Mouse (Mus musculus): ENCODE measurements around the gene Emp3. TPM values are rescaled to one million over a fixed set of nuclear protein-coding genes. Genes with fewer than 3 reads are reported as not detected.
"Not testable (repeated sequence)": the region's sequence is repeated elsewhere in the genome, so short reads cannot be mapped to it uniquely, and the experiment has no call there.

Gene Emp3
- polyA plus RNA-seq, 1 experiment = 176 TPM

DNA sequence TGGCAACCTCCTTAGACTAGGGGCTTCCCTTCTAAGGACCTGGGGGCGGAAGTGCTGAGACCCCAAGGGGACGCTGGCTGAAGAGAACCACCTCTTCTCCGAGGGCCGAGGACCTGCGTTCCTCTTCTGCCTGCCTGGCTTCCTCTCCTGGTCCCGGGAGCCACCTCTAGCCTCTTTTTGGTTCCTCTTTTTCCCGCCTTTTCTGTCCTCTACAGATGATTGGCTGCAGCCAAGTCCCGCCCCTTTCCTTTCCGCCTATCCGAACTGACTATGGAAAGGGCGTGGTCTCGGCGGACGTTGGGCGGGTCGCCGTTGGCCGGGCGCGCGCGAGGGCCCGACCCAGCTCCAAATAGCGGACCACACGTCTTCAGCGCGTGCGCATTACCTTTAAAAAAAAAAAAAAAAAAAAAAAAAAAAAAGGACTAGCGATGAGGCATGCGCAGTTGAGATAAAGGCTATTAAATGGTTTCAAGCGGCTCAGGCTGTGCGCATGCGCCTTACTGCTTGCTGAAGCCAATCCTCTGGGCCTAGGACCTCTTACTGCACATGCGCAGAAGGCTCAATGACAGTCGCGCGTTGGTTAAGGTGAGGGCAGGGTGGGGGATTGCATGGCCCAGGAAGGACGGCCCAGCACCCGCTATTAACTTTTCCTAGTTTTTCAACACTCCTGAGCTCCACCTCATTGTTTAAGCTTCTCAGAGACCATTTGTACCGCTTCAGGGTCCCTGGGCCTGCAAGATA is 24.5 kb downstream of the Emp3 start, which contains the start of the genes Syngr4 and Tmem143:
Gene Syngr4 (minus strand): TSS at position 198 of the 741 bp plus-strand sequence.
Gene Tmem143 (plus strand): TSS at position 425 of the 741 bp plus-strand sequence.
- Histone ChIP-seq H3K36me3 (replicated peaks; ENCODE audit: low read length) (peaks cover 14% of the 10 kb centered on the region), H3K27me3 (replicated peaks) (peaks cover 8% of the 10 kb centered on the region), H3K9me3 (0 out of 2 replicates have a peak, but pooled peaks cover 3% of the 10 kb centered on the region), H3K4me1 (peaks cover 45% of the 10 kb centered on the region), H3K4me3 (replicated peaks) (peak within 1 kb of the TSS; percentile 94)
- TF ChIP-seq FLI1 (IDR thresholded peaks at IDR 0.05; ENCODE audit: low read length) = peak; percentile 75; the same call in 1 of the 2 replicates
- TF ChIP-seq GATA1 (IDR thresholded peaks at IDR 0.05; ENCODE audit: borderline replicate concordance, low read length) = no peak

DNA sequence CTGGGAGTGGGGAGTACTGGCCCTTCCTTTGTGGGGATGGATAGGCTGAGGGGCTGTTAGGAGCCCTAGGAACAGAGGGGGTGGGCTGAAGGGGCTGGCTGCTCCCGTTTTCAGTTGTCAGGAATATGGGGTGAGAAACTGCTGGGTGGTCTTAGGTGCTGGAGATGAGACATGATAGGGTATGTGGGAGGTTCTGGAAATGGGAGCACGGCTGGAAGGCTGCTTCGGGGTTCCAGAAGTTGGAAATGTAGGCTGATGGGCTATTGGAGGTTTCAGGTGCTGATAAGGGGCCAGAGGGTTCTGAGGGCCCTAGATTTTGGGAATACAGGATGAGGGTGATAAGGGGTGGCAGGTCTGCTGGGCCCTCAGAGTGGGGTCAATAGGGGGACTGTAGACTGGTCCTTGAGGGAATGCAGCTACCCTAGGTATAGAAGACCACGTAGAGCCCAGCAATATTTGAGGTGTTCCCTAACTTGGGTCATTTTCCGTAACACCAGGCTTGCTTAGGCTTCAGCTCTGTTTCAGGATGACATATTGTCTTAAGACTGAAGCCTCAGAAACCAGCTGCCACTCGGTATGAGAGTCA is 25.2 kb downstream of the Emp3 start:
- peak overlapping the region; percentile 94 for H3K4me3 ChIP-seq (replicated peaks)
- TF ChIP-seq GATA1 (IDR thresholded peaks at IDR 0.05; ENCODE audit: borderline replicate concordance, low read length) (no peak), FLI1 (IDR thresholded peaks at IDR 0.05; ENCODE audit: low read length) (no peak)
- H3K9me3 ChIP-seq = 0 out of 2 replicates have a peak, but pooled peaks cover 3% of the 10 kb centered on the region

DNA sequence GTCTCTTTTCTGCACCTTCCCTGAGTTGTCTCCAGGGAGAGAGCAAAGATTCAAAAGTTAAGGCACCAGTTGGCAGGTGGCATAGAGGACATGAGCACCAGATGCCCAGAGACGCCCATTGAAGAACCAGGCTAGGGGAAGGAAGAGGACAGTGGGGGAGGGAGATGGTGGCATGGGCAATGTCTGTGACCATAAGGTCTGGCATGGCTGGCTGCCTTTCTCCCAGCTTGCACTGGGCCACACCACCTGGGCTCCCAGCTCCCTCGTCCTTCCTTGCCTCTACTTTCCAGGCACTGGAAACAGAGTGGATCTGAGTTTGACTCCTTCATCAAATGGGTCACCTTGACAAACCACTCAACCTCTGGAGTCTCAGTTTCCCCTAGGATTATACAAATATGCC is 28.6 kb downstream of the Emp3 start:
- H3K4me1 ChIP-seq = peaks cover 45% of the 10 kb centered on the region
- H3K36me3 ChIP-seq (replicated peaks; ENCODE audit: low read length) = no peaks in the 10 kb centered on the region
- 0 out of 2 replicates have a peak, but pooled peaks cover 3% of the 10 kb centered on the region for H3K9me3 ChIP-seq
- H3K27me3 ChIP-seq (replicated peaks) = peaks cover 8% of the 10 kb centered on the region
- no peak overlapping the region for H3K4me3 ChIP-seq (replicated peaks)
- TF ChIP-seq GATA1 (IDR thresholded peaks at IDR 0.05; ENCODE audit: borderline replicate concordance, low read length) = no peak

More for the DNA sequence above, 25.2 kb downstream of the Emp3 start:
- peaks cover 41% of the 10 kb centered on the region for H3K4me1 ChIP-seq
- H3K36me3 ChIP-seq (replicated peaks; ENCODE audit: low read length) = peaks cover 14% of the 10 kb centered on the region
- peaks cover 8% of the 10 kb centered on the region for H3K27me3 ChIP-seq (replicated peaks)

DNA sequence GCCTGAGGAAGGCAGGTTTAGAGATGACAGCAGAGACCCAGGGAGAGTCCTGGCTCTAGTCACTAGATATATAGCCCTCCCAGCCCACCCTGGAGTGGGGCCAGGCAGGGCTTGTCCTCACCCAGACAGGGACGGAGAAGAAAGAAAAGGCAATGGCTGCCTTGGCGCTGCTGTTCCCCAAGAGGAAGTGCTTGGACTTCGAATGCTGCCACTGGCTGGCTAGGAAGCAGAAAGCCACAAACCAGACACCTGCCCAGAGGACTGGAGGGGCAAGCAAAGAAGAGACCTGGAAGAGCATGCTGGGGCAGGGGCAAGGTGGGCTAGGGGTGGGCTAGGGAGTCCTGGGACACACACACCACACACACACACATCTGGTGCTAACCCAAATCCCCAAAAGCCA is 34.0 kb downstream of the Emp3 start:
- Histone ChIP-seq H3K4me1 (peaks cover 27% of the 10 kb centered on the region), H3K36me3 (replicated peaks; ENCODE audit: low read length) (peaks cover 43% of the 10 kb centered on the region), H3K9me3 (no peaks in the 10 kb centered on the region), H3K27me3 (replicated peaks) (no peaks in the 10 kb centered on the region), H3K4me3 (replicated peaks) (no peak overlapping the region)
- TF ChIP-seq GATA1 (IDR thresholded peaks at IDR 0.05; ENCODE audit: borderline replicate concordance, low read length) (no peak), FLI1 (IDR thresholded peaks at IDR 0.05; ENCODE audit: low read length) (no peak)

DNA sequence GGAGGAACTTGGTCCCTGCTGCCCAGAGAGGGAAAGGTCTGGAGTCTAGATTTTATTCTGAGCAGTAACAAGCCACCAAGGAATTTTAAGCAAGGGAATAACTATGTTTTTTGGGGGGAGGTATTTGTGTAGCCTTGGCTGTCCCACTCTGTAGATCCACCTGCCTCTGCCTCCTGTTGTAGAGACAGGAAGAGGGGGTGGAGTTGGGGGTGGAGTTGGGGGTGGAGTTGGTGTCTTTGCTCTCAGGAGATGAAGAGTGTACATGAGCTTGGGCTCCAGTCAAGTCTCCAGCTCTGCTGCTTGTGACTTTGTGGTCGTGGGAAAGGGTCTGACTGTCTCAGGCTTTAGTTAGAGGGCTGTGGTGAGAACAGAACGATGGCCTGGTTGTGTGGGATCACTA is 40.2 kb downstream of the Emp3 start:
- no peak for TF ChIP-seq FLI1 (IDR thresholded peaks at IDR 0.05; ENCODE audit: low read length)
- no peak for TF ChIP-seq GATA1 (IDR thresholded peaks at IDR 0.05; ENCODE audit: borderline replicate concordance, low read length)
- Histone ChIP-seq H3K36me3 (replicated peaks; ENCODE audit: low read length) (peaks cover 97% of the 10 kb centered on the region), H3K27me3 (replicated peaks) (no peaks in the 10 kb centered on the region), H3K9me3 (0 out of 2 replicates have a peak, but pooled peaks cover 3% of the 10 kb centered on the region), H3K4me1 (peaks cover 11% of the 10 kb centered on the region; the same call in 1 of the 2 replicates), H3K4me3 (replicated peaks) (no peak overlapping the region)

DNA sequence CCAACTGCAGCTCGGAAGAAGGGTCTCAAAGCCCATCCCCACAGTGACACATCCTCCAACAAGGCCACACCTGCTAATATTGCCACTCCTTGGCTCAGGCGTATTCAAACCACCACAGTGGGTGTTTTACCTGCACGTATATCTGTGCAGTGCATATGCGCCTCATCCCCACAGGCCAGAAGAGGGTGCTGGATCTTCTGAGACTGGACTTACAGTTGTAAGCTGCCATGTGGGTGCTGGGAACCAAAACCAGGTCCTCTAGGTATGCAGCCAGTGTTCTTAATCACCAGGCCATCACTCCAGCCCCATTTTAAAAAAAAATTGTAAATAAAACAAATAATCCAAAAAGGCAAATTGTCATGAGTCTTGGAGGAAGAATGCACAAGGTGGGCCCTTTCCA is 40.7 kb downstream of the Emp3 start:
- 0 out of 2 replicates have a peak, but pooled peaks cover 3% of the 10 kb centered on the region for H3K9me3 ChIP-seq
- H3K36me3 ChIP-seq (replicated peaks; ENCODE audit: low read length) = peaks cover 97% of the 10 kb centered on the region
- no peaks in the 10 kb centered on the region for H3K27me3 ChIP-seq (replicated peaks)
- H3K4me1 ChIP-seq = peaks cover 14% of the 10 kb centered on the region
- no peak overlapping the region for H3K4me3 ChIP-seq (replicated peaks)
- TF ChIP-seq GATA1 (IDR thresholded peaks at IDR 0.05; ENCODE audit: borderline replicate concordance, low read length) (no peak), FLI1 (IDR thresholded peaks at IDR 0.05; ENCODE audit: low read length) (no peak)

DNA sequence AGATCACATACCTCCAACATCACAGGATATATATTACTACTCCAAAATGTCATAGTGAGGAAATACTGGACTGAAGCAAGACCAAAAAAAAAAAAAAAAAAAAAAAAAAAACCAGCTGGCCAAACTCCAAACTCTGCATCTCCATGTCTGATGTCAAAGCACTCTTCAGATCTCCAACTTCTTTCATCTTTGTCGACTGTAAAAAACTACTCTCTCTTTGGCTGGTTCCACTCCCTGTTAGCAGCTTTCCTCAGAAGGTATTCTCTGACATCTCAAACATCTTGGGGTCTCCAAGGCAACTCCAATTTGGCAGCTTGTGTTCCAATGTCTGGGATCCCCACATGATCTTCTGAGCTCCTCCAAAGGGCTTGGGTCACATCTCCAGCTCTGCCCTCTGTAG is 42.9 kb downstream of the Emp3 start, which contains the start of gene Grin2d:
Gene Grin2d (minus strand): TSS at position 101 of the 400 bp plus-strand sequence.
- not testable (repeated sequence) for H3K9me3 ChIP-seq; H3K4me3 ChIP-seq (replicated peaks); H3K27me3 ChIP-seq (replicated peaks)
- Histone ChIP-seq H3K4me1 (peaks cover 33% of the 10 kb centered on the region), H3K36me3 (replicated peaks; ENCODE audit: low read length) (peaks cover 94% of the 10 kb centered on the region)

DNA sequence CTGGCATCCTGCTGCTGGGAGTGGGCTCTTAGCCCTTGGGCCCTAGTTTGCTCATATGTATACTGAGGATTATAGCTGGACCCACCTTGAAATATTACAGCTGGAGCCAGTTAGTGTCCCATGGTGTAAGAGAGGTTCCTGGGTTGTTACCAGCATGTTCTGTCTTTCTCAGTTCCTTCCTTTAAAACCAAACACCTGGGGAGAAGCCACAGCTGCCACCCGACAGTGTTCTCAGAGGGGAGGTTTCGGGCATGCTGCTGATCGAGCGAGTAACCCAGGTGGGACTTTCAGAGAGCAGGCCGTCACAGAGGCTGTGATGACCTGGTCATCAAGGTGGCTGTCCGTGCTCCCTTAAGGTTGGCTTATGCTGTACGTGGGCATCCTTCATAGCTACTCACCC is 44.3 kb downstream of the Emp3 start:
- Histone ChIP-seq H3K27me3 (replicated peaks) (peaks cover 2% of the 10 kb centered on the region), H3K4me1 (peaks cover 33% of the 10 kb centered on the region), H3K36me3 (replicated peaks; ENCODE audit: low read length) (peaks cover 81% of the 10 kb centered on the region), H3K4me3 (replicated peaks) (no peak overlapping the region), H3K9me3 (0 out of 2 replicates have a peak, but pooled peaks cover 3% of the 10 kb centered on the region)
- no peak for TF ChIP-seq FLI1 (IDR thresholded peaks at IDR 0.05; ENCODE audit: low read length)
- no peak for TF ChIP-seq GATA1 (IDR thresholded peaks at IDR 0.05; ENCODE audit: borderline replicate concordance, low read length)

DNA sequence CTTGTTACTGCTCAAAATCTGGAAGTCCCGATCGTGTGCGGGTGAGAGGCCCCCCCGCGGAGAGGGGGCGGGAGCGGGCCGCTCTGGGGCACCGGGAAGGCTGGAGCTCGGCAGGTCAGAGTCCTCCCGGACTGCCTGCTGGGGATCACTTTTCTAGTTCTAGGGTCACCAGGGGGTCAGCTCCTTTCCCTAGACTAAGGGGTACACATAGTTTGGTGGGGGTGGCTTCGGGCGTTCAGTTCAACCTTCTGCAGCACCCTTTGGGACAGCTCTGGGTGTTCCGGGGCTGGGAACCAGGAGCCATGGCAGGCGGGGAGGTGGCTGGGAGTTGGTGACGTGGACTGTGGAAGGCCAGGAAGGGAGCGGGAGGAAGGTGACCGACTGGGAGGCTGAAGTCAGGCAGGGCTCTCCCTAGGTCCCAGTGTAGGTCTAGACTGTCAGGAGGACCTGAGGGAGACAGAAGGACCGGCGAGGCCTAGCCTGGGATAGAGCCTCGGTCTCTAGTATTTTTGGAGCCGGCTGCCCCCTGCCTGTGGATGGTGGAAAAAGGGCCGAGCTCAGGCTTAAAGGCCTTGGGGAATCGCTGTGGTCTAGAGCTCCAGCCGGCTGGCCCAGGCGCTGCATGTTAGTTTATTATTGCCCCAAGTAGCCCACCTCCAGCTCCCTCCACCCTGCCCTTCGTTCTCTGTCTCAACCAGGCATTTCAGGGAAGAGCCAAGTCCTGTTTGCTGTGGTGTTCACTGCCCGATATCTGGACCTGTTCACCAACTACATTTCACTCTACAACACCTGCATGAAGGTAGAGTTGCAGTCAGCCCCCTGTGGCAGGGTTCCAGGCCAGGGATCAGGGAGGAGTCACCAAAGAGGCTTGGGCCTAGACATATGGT is 47.9 kb downstream of the Emp3 start:
- peaks cover 38% of the 10 kb centered on the region for H3K27me3 ChIP-seq (replicated peaks)

More for the DNA sequence above, 47.9 kb downstream of the Emp3 start:
- TF ChIP-seq GATA1 (IDR thresholded peaks at IDR 0.05; ENCODE audit: borderline replicate concordance, low read length) (no peak), FLI1 (IDR thresholded peaks at IDR 0.05; ENCODE audit: low read length) (no peak)
- peaks cover 46% of the 10 kb centered on the region for H3K36me3 ChIP-seq (replicated peaks; ENCODE audit: low read length)
- peaks cover 54% of the 10 kb centered on the region for H3K4me1 ChIP-seq
- H3K9me3 ChIP-seq = no peaks in the 10 kb centered on the region
- H3K4me3 ChIP-seq (replicated peaks) = peak overlapping the region; percentile 94

Data from megakaryocyte, embryonic 14.5 days (primary cell).